Mouse (Mus musculus) hindbrain, postnatal 0 days (tissue): ENCODE measurements around the gene Olfr870. TPM values are rescaled to one million over a fixed set of nuclear protein-coding genes. Genes with fewer than 3 reads are reported as not detected.

Experiments
- ATAC-seq: fragments of 200-750 bp; cut with Nextera tagmentation; 2 replicates; pipeline ENCODE4 v1.8.0; 2017; ENCODE audit warnings: mild to moderate bottlenecking, moderate TSS enrichment, moderate library complexity
- DNase-seq: peaks from one replicate; pipeline ENCODE4 v3.0.0-alpha.2; 2015; ENCODE audit warnings: low spot score
- H3K27ac ChIP-seq: fragments of 300-500 bp; sonication (generic); 2 replicates; pipeline ENCODE4 v1.5.1; 2014; ENCODE audit warnings: mild to moderate bottlenecking
- H3K27me3 ChIP-seq: fragments of 300-500 bp; sonication (generic); 2 replicates; pipeline ENCODE4 v1.6.1; 2014; ENCODE audit warnings: low read length, mixed read lengths; ENCODE audit not compliant: insufficient read depth
- H3K36me3 ChIP-seq: fragments of 300-500 bp; sonication (generic); 2 replicates; pipeline ENCODE4 v1.6.1; 2014; ENCODE audit warnings: low read length, mixed read lengths; ENCODE audit not compliant: insufficient read depth
- H3K4me1 ChIP-seq: fragments of 300-500 bp; sonication (generic); 2 replicates; pipeline ENCODE4 v1.6.1; 2014; ENCODE audit warnings: antibody characterized with exemption, low read length, mixed read lengths; ENCODE audit not compliant: insufficient read depth
- H3K4me2 ChIP-seq: fragments of 300-500 bp; sonication (generic); 2 replicates; pipeline ENCODE4 v1.6.1; 2014; ENCODE audit warnings: low read depth, mild to moderate bottlenecking, low read length, moderate library complexity, mixed read lengths
- H3K4me3 ChIP-seq: fragments of 300-500 bp; sonication (generic); 2 replicates; pipeline ENCODE4 v1.5.1; 2014; ENCODE audit warnings: low read length
- H3K9ac ChIP-seq: fragments of 300-500 bp; sonication (generic); replicated peaks from 2 replicates; pipeline ENCODE4 v1.6.1; 2014; ENCODE audit warnings: mild to moderate bottlenecking, low read length, moderate library complexity, mixed read lengths
- H3K9me3 ChIP-seq: fragments of 300-500 bp; sonication (generic); 2 replicates; pipeline ENCODE4 v1.6.1; 2016; ENCODE audit warnings: low read length, mixed read lengths
- CTCF ChIP-seq: IDR thresholded peaks from 2 replicates; pipeline ENCODE4 v1.5.1; 2016; ENCODE audit warnings: antibody characterized with exemption, control low read depth, low read depth
- WGBS: fragments of 180-500 bp; shearing (Covaris S2); extraction: QIAGEN DNeasy Blood & Tissue Kit; methylation state at CpG from one replicate; pipeline ENCODE4 v1.1.7; 2014; 5-methylcytosine and 5-hydroxymethylcytosine counted together
- polyA plus RNA-seq: library from polyadenylated mRNA; unstranded; fragments of >200 nt; fragmentation: Nextera tagmentation; extraction: Ambion mirVana; gene quantifications from 2 replicates; pipeline ENCODE4 v1.2.1, GENCODE M21; 2015
- total RNA-seq: library from RNA; depleted of rRNA; stranded (reverse); fragments of >200 nt; gene quantifications from 2 replicates; pipeline ENCODE4 v1.2.3, GENCODE M21; 2014; rRNA removed

Olfr870 gene
- total and polyA plus RNA-seq, 2 experiments from 2014 or later, result not detected

DNA sequence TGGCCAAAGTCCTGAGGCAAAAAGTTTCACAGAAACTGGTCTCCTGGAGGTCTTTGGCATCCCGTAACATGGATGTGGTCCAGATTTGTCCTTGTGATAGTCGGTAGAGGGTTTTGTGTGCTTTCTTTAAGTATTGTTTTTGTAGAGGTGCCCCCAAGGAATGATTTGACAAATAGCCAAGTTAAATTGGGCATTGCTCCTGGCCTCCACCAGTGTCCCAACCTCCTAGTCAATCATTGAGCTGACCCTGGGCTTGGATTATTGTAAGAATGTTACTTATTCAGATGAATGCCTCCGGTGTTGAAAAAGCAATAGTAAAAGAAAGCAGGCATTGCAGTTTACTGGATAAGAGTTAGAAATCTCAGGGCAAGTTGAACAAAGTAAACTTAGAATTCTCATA, 24.2 kb downstream of the Olfr870 start:
- H3K4me1 ChIP-seq, result no peaks in the 10 kb centered on the region
- H3K27me3 ChIP-seq, result no peaks in the 10 kb centered on the region
- H3K9ac ChIP-seq, result no peak overlapping the region
- no peak overlapping the region for H3K4me2 ChIP-seq
- no peaks in the 10 kb centered on the region for H3K36me3 ChIP-seq
- ATAC-seq (no peak), DNase-seq (no peak)
- peaks cover 13% of the 10 kb centered on the region; the same call in 1 of the 2 replicates for H3K9me3 ChIP-seq
- H3K27ac ChIP-seq, result no peak overlapping the region
- H3K4me3 ChIP-seq, result no peak overlapping the region
- WGBS, result 88% methylated on average over 3 of the region's 3 CpGs
- TF ChIP-seq CTCF, result no peak

DNA sequence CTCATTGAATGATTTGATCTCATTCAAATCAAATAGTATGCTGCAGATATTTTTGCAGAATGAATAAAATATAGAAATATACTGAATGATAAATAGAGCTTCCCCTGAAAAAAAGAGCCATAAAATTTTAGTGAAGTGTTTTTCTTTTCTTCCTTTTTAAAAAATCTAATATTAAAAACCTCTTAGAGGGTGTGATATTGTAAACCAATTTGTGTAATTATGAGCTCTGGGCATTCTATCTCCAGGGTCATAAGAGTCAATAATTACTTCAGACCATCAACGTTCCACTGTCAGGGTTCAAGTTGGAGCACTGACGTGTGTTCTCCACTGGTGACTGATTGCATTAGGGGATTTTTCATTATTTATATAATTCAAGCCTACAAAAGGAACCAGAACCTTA, 45.1 kb downstream of the Olfr870 start, which contains the start of gene Olfr869:
Gene Olfr869 (plus strand): TSS at position 301 of the 400 bp plus-strand sequence.
- TF ChIP-seq CTCF, result no peak
- H3K4me2 ChIP-seq, result no peak within 1 kb of the TSS
- no peaks in the 10 kb centered on the region for H3K4me1 ChIP-seq
- H3K9me3 ChIP-seq, result no peaks in the 10 kb centered on the region; the same call in 1 of the 2 replicates
- H3K36me3 ChIP-seq, result no peaks in the 10 kb centered on the region
- WGBS, result 78% methylated on average over 2 of the region's 2 CpGs
- no peak for DNase-seq
- no peak for ATAC-seq
- H3K4me3 ChIP-seq, result no peak within 1 kb of the TSS
- H3K27me3 ChIP-seq, result no peaks in the 10 kb centered on the region
- no peak within 1 kb of the TSS for H3K27ac ChIP-seq
- H3K9ac ChIP-seq, result no peak within 1 kb of the TSS

Other genes starting within 250 kb of the Olfr870 start
- gene Olfr866, start 146.0 kb downstream of the Olfr870 start, total RNA-seq, result not detected in 2 replicates
- gene Olfr866, start 146.0 kb downstream of the Olfr870 start, polyA plus RNA-seq, result not detected in 2 replicates
- gene Olfr867, start 116.5 kb downstream of the Olfr870 start, total RNA-seq, result not detected in 2 replicates
- not detected in 2 replicates for gene Olfr867, start 116.5 kb downstream of the Olfr870 start, polyA plus RNA-seq
- gene Olfr868, start 75.4 kb downstream of the Olfr870 start, total RNA-seq, result not detected in 2 replicates
- not detected in 2 replicates for gene Olfr868, start 75.4 kb downstream of the Olfr870 start, polyA plus RNA-seq
- not detected in 2 replicates for gene Olfr869, start 45.0 kb downstream of the Olfr870 start, total RNA-seq
- not detected in 2 replicates for gene Olfr869, start 45.0 kb downstream of the Olfr870 start, polyA plus RNA-seq
- not detected in 2 replicates for gene Olfr871, start 38.1 kb upstream of the Olfr870 start, total RNA-seq
- gene Olfr871, start 38.1 kb upstream of the Olfr870 start, polyA plus RNA-seq, result not detected in 2 replicates
- not detected in 2 replicates for gene Olfr872, start 63.1 kb upstream of the Olfr870 start, total RNA-seq
- not detected in 2 replicates for gene Olfr872, start 63.1 kb upstream of the Olfr870 start, polyA plus RNA-seq
- not detected in 2 replicates for gene Olfr39, start 108.3 kb upstream of the Olfr870 start, total RNA-seq
- not detected in 2 replicates for gene Olfr39, start 108.3 kb upstream of the Olfr870 start, polyA plus RNA-seq
- gene Olfr873, start 124.5 kb upstream of the Olfr870 start, total RNA-seq, result not detected in 2 replicates
- gene Olfr873, start 124.5 kb upstream of the Olfr870 start, polyA plus RNA-seq, result not detected in 2 replicates
- gene Olfr18, start 162.0 kb upstream of the Olfr870 start, total RNA-seq, result not detected in 2 replicates
- 0.06 TPM in 1 of 2 replicates, not detected in the other for gene Olfr18, start 162.0 kb upstream of the Olfr870 start, polyA plus RNA-seq
- 9.7 and 24.0 TPM in 2 replicates for gene Zfp560, start 211.1 kb upstream of the Olfr870 start, total RNA-seq
- gene Zfp560, start 211.1 kb upstream of the Olfr870 start, polyA plus RNA-seq, result 72.4 and 78.3 TPM in 2 replicates